Mouse (Mus musculus): Measurements from ENCODE around the gene Bcl2. TPM values are rescaled to one million over a fixed set of nuclear protein-coding genes. Genes with fewer than 3 reads are reported as not detected.

Bcl2 gene
- polyA plus RNA-seq, 1 experiment from 2014 or later: 18.4 TPM

DNA sequence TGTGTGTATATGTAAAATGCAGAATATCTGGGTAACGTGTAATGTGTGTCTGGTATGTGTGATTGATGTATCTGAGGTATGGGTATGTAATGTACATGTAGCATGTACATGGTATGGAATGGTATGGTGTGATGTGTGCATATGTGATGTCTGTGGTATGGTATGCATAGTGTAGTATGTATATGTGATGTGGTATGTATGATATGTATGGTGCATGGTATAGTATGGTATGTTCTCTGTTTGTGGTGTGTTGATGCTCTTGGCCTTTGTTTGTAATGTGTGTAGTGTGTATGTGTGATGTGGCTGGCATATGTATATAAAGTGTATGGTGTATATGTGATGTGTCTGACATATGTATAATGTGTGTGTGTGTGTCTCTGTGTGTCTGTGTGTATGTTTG is 206.5 kb downstream of the Bcl2 start:
- WGBS: 81% methylated on average over 1 of the region's 1 CpGs

DNA sequence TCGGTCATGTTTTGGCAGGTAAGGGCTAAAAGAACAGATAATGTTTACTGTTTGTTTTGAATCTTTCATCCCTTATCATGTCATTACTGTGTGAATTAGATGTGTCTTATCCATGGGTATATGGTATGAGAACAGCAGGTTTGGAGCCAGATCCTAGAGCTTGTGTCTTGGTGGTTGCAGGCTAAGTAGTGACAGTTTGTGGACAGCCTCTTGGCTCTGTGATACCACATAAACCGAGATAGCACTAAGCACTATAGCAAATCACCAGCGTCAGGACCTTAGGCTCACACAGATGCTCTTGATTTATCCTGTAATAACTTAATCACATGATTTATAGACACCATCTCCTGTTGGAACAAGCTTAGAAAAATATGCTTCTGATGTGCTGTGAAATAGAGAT is 210.2 kb downstream of the Bcl2 start:
- no peak for ATAC-seq (ENCODE audit: low FRiP score, low read depth)
- no peak overlapping the region for H3K4me2 ChIP-seq
- H3K9me3 ChIP-seq: no peaks in the 10 kb centered on the region
- WGBS: 85% methylated on average over 3 of the region's 3 CpGs
- H3K27ac ChIP-seq (replicated peaks): no peak overlapping the region
- H3K4me3 ChIP-seq: no peak overlapping the region
- no peaks in the 10 kb centered on the region for H3K4me1 ChIP-seq (replicated peaks)
- H3K27me3 ChIP-seq: no peaks in the 10 kb centered on the region
- H3K9ac ChIP-seq: no peak overlapping the region
- no peaks in the 10 kb centered on the region for H3K36me3 ChIP-seq

More for the DNA sequence above, 206.5 kb downstream of the Bcl2 start:
- H3K9me3 ChIP-seq: no peaks in the 10 kb centered on the region
- no peaks in the 10 kb centered on the region for H3K27me3 ChIP-seq
- H3K27ac ChIP-seq (replicated peaks): no peak overlapping the region
- no peak overlapping the region for H3K4me2 ChIP-seq
- peak; percentile 25; the same call in 1 of the 2 replicates for ATAC-seq (ENCODE audit: low FRiP score, low read depth)
- no peaks in the 10 kb centered on the region for H3K36me3 ChIP-seq
- no peaks in the 10 kb centered on the region for H3K4me1 ChIP-seq (replicated peaks)
- no peak overlapping the region for H3K9ac ChIP-seq
- no peak overlapping the region for H3K4me3 ChIP-seq

DNA sequence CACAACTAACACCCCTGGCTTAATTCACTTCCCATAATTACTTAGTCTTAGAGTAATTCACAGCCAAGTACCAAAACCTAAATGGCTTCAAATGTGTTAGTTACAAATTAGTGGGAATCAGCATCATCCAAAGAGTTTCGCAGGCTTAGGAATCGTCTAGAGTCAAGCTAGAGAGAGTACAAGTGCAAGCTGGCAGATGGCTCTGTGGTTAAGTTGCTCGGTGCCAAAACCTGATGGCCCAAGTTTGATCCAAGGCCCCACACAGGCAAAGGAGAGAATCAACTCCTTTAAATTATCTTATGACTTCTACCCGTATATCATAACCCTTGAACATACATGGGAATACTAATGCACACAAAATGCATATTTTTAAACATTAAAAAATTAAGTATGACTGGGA is 210.7 kb downstream of the Bcl2 start:
- ATAC-seq (ENCODE audit: low FRiP score, low read depth): no peak
- Histone ChIP-seq H3K4me3 (no peak overlapping the region), H3K36me3 (no peaks in the 10 kb centered on the region), H3K9ac (no peak overlapping the region), H3K4me2 (no peak overlapping the region), H3K9me3 (no peaks in the 10 kb centered on the region), H3K27me3 (no peaks in the 10 kb centered on the region), H3K4me1 (replicated peaks) (no peaks in the 10 kb centered on the region), H3K27ac (replicated peaks) (no peak overlapping the region)
- WGBS: 84% methylated on average over 4 of the region's 4 CpGs

DNA sequence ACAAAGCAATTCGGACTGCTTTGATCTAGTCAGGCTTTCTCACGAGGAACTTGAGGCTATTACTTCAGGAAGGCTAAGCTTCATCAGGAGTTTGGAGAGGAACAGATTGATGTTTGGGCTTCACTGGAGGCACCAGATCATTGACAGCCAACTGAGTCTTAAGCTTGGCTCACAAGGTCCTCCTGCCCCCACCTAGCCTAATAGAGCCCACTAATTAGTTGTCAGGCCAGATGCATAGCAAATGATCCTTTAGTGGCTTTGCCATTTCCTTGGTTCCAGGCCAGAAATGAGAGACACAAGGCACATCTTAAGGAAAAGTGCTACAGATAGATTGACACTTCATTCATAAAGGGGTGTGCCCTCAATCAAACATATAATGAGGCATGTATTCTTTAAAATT is 216.1 kb downstream of the Bcl2 start:
- H3K4me1 ChIP-seq (replicated peaks): no peaks in the 10 kb centered on the region
- no peak overlapping the region for H3K4me3 ChIP-seq
- ATAC-seq (ENCODE audit: low FRiP score, low read depth): no peak
- no peak overlapping the region for H3K9ac ChIP-seq
- H3K36me3 ChIP-seq: no peaks in the 10 kb centered on the region
- no peaks in the 10 kb centered on the region for H3K27me3 ChIP-seq
- H3K9me3 ChIP-seq: no peaks in the 10 kb centered on the region
- WGBS: 68% methylated on average over 2 of the region's 2 CpGs
- no peak overlapping the region for H3K4me2 ChIP-seq
- H3K27ac ChIP-seq (replicated peaks): no peak overlapping the region

Small RNAs within 50 kb of the gene (microRNA-seq; reads per million reads assigned to microRNA genes)
- not detected for gene Mir3473f

Other genes with a start within 250 kb of the Bcl2 start
- gene Kdsr, start 45.5 kb upstream of the Bcl2 start, polyA plus RNA-seq (2015; fragmentation: Nextera tagmentation; extraction: Ambion mirVana): 13.9 and 15.4 TPM in 2 replicates
- 32.5 and 34.7 TPM in 2 replicates for gene Vps4b, start 82.5 kb upstream of the Bcl2 start, polyA plus RNA-seq (2015; fragmentation: Nextera tagmentation; extraction: Ambion mirVana)
- gene Serpinb5, start 146.9 kb upstream of the Bcl2 start, polyA plus RNA-seq (2015; fragmentation: Nextera tagmentation; extraction: Ambion mirVana): 0.16 and 0.33 TPM in 2 replicates
- gene Serpinb12, start 220.2 kb upstream of the Bcl2 start, polyA plus RNA-seq (2015; fragmentation: Nextera tagmentation; extraction: Ambion mirVana): 0.09 TPM in 1 of 2 replicates, not detected in the other

All from hindbrain, embryonic 15.5 days (tissue).